Mouse (Mus musculus) urinary bladder, postnatal 4 days (tissue): Measurements from ENCODE around the gene Gm49721.
"Not testable (repeated sequence)": the region's sequence is repeated elsewhere in the genome, so short reads cannot be mapped to it uniquely, and the experiment has no call there.

Experiments used
- DNase-seq, 2 experiments: peaks; one replicate each; pipeline ENCODE4 v3.0.0; 2021 to 2022; ENCODE audit warnings: low spot score in 2 of 2

Gene Gm49721

GRCm38 (mm10) chr17:6980144-6980543 lies 1.4 kb downstream of the Gm49721 start:
- not testable (repeated sequence) for DNase-seq

GRCm38 (mm10) chr17:6986118-6986517 lies 7.4 kb downstream of the Gm49721 start:
- DNase-seq: not testable (repeated sequence)

- DNase-seq: not testable (repeated sequence)
Measured at GRCm38 (mm10) chr17:6995504-6995903, 16.8 kb downstream of the Gm49721 start.

- not testable (repeated sequence) for DNase-seq
Measured at GRCm38 (mm10) chr17:6996826-6997225, 18.1 kb downstream of the Gm49721 start.

GRCm38 (mm10) chr17:6997778-6998490 lies 19.2 kb downstream of the Gm49721 start:
- not testable (repeated sequence) for DNase-seq

- DNase-seq: not testable (repeated sequence)
Measured at GRCm38 (mm10) chr17:7001790-7002585, 23.3 kb downstream of the Gm49721 start.

- not testable (repeated sequence) for DNase-seq
Measured at GRCm38 (mm10) chr17:7003392-7003791, 24.7 kb downstream of the Gm49721 start.

- not testable (repeated sequence) for DNase-seq
Measured at GRCm38 (mm10) chr17:7005646-7006045, 26.9 kb downstream of the Gm49721 start.

GRCm38 (mm10) chr17:7008885-7009284 lies 30.2 kb downstream of the Gm49721 start:
- DNase-seq: not testable (repeated sequence)

- not testable (repeated sequence) for DNase-seq
Measured at GRCm38 (mm10) chr17:7009440-7009839, 30.7 kb downstream of the Gm49721 start.

GRCm38 (mm10) chr17:7009901-7010300 lies 31.2 kb downstream of the Gm49721 start:
- not testable (repeated sequence) for DNase-seq

- DNase-seq: not testable (repeated sequence)
Measured at GRCm38 (mm10) chr17:7014190-7014589, 35.5 kb downstream of the Gm49721 start.

GRCm38 (mm10) chr17:7025257-7025656 lies 46.6 kb downstream of the Gm49721 start, which contains the start of gene Gm1604a:
Gm1604a (plus strand) TSS chr17:7025568.
- DNase-seq: not testable (repeated sequence)

- not testable (repeated sequence) for DNase-seq
Measured at GRCm38 (mm10) chr17:7025764-7026346, 47.2 kb downstream of the Gm49721 start.

GRCm38 (mm10) chr17:7030204-7030603 lies 51.5 kb downstream of the Gm49721 start:
- DNase-seq: not testable (repeated sequence)

- not testable (repeated sequence) for DNase-seq
Measured at GRCm38 (mm10) chr17:7030622-7031174, 52.0 kb downstream of the Gm49721 start.

GRCm38 (mm10) chr17:7033192-7034166 lies 54.8 kb downstream of the Gm49721 start:
- DNase-seq: not testable (repeated sequence)

- DNase-seq: not testable (repeated sequence)
Measured at GRCm38 (mm10) chr17:7068997-7069539, 90.4 kb downstream of the Gm49721 start.

- not testable (repeated sequence) for DNase-seq
Measured at GRCm38 (mm10) chr17:7069561-7070240, 91.0 kb downstream of the Gm49721 start.

- not testable (repeated sequence) for DNase-seq
Measured at GRCm38 (mm10) chr17:7074494-7074893, 95.8 kb downstream of the Gm49721 start.
